Mouse (Mus musculus) regulatory T cell (primary cell): ENCODE measurements around the gene Gjb1.
"Not testable (repeated sequence)": the region's sequence is repeated elsewhere in the genome, so short reads cannot be mapped to it uniquely, and the experiment has no call there.

ENCODE experiments used
- in situ Hi-C: fragments of 300-600 bp; cut with MboI, MseI; formaldehyde crosslinking; loops from one replicate; pipeline ENCODE4 v1.15.1; 2025; ENCODE audit warnings: high pct_unique_total_duplicates

Gjb1 gene

GRCm38 (mm10) chrX:101376190-101376968, at the start of gene Gjb1:
Gene Gjb1 (plus strand): TSS chrX:101376378.
- in situ Hi-C loops: no loop called here

DNA sequence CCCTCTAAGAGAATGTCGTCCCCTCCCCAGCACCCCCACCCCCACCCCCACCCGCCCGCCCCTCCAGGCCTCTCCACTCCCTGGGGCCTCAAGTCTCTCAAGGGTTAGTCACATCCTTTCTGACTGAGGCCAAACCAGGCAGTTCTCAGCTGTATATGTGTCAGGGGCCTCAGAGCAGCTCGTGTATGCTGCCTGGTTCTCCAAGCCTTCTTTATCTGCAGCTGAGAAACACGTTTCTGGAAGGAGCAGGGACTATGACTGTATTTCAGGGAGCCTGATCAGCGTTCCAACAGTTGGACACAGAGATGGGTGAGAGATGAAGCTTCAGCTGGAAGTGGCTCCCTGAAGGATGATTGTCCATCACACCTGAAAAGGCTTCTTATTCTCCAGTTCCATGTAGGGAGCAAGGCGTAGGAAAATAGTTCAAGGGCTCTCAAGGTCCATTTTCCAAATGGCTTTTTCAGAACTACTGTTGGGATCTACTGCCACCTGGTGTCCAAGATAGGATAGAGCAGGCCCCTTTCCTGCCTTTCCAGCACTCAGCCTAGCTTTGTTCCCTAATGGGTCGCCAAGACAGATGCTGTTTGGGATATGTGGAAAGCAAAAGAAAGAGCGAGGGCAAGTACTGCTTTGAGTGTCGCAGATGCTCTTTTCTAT, 46.7 kb upstream of the Gjb1 start:
- in situ Hi-C loops: loop anchor here (5.0 kb wide), 1 partner anchor 88 kb away; no protein-coding TSS in a partner anchor

- in situ Hi-C loops: loop anchor here (5.0 kb wide), 1 partner anchor 85 kb away; no protein-coding TSS in a partner anchor
Observed at GRCm38 (mm10) chrX:101332031-101332374, 44.2 kb upstream of the Gjb1 start.

GRCm38 (mm10) chrX:101332375-101333211, 43.6 kb upstream of the Gjb1 start:
- in situ Hi-C loops: loop anchor here (5.0 kb wide), 1 partner anchor 85 kb away; no protein-coding TSS in a partner anchor

- in situ Hi-C loops: loop anchor here (5.0 kb wide), 2 partner anchors 83 to 202 kb away; no protein-coding TSS in a partner anchor
Observed at GRCm38 (mm10) chrX:101334606-101335005, 41.6 kb upstream of the Gjb1 start.

- in situ Hi-C loops: loop anchor here (5.0 kb wide), 1 partner anchor 206 kb away; no protein-coding TSS in a partner anchor
Observed at GRCm38 (mm10) chrX:101338666-101339065, 37.5 kb upstream of the Gjb1 start.

DNA sequence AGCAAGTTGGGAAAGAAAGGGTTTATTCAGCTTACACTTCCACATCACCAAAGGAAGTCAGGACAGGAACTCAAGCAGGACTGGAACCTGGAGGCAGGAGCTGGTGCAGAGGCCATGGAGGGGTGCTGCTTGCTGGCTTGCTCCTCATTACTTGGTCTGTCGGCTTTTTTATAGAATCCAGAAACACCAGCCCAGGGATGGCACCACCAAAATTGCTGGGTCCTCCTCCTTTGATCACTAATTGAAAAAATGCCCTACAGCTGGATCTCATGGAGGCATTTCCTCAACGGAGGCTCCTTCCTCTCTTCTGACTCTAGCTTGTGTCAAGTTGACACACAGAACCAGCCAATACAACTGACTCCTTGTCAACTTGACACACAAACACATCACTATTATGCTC, 33.3 kb upstream of the Gjb1 start:
- in situ Hi-C loops: not testable (repeated sequence)

- in situ Hi-C loops: no loop called here
Observed at GRCm38 (mm10) chrX:101345456-101345855, 30.7 kb upstream of the Gjb1 start.

GRCm38 (mm10) chrX:101346475-101346874, 29.7 kb upstream of the Gjb1 start:
- in situ Hi-C loops: no loop called here

DNA sequence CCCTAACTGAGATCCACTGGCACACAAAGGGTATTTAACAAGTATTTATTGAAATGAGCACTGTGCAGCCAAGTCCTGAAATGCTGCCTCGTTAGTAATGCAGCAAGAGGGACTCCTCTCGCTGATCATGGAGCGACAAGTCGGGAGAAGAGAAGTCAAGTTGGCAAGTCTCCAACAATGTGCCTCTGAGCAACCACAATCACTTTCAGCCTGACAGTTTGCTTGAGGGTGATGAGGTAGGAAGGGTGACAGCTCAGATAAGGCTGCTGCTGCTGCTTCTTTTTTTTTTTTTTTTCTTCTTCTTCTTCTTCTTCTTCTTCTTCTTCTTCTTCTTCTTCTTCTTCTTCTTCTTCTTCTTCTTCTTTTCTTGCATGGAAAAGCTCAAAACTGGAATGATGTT, 25.0 kb upstream of the Gjb1 start:
- in situ Hi-C loops: no loop called here

GRCm38 (mm10) chrX:101358902-101359301, 17.3 kb upstream of the Gjb1 start:
- in situ Hi-C loops: not testable (repeated sequence)

DNA sequence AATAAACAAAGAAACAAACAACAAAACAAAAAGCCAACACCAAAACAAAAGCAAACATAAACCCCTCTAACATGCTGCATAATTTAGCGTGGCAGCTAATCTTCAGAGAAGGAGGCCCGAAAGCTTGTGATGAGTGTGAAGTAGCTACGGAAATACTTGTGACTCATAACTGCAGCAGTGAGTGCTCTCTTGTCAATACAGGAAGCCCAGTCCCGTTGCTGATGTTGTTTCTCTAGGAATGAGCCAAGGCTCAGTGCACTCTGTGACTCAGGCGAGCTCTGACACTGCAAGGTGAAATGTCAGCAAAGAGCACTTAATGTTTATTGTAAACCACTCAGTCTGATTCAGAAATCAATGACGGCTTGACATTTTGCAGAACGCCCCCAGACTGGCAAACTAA, 7.2 kb upstream of the Gjb1 start:
- in situ Hi-C loops: no loop called here

DNA sequence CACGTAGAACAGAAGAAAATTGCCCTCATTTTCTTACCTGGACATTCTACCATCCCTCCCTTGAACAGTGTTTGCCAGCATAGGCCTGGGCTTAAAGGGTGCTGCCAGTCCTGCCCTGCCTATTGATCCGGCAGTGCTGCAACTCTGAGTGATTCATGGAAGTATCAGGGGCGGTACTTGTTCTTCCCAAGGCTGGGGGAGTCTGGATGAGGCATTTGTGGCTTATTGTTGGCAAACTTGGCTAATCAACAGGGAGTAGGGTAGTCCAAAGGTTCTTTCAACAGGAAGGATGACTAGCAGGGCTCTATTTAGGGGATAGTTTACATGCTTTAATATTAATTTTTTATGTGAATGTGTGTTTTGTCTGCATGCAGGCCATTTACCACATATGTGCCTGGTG, 5.6 kb upstream of the Gjb1 start:
- in situ Hi-C loops: no loop called here

- in situ Hi-C loops: no loop called here
Observed at GRCm38 (mm10) chrX:101372946-101373345, 3.2 kb upstream of the Gjb1 start.

- in situ Hi-C loops: no loop called here
Observed at GRCm38 (mm10) chrX:101377076-101377475, 898 bp downstream of the Gjb1 start.

- in situ Hi-C loops: no loop called here
Observed at GRCm38 (mm10) chrX:101379744-101380143, 3.6 kb downstream of the Gjb1 start.

- in situ Hi-C loops: no loop called here
Observed at GRCm38 (mm10) chrX:101383455-101383854, 7.3 kb downstream of the Gjb1 start.

DNA sequence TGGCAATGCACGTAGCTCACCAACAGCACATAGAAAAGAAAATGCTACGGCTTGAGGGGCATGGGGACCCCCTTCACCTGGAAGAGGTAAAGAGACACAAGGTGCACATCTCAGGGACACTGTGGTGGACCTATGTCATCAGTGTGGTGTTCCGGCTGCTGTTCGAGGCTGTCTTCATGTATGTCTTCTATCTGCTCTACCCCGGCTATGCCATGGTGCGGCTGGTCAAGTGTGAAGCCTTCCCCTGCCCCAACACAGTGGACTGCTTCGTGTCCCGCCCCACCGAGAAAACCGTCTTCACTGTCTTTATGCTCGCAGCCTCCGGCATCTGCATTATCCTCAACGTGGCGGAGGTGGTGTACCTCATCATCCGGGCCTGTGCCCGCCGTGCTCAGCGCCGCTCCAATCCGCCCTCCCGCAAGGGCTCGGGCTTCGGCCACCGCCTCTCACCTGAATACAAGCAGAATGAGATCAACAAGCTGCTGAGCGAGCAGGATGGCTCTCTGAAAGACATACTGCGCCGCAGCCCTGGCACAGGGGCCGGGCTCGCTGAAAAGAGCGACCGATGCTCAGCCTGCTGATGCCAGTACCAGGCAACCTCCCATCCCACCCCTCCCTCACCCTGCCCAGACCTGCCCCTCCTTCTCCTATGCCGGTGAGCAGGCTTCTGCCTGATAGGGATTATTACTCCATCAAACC, 8.4 kb downstream of the Gjb1 start:
- in situ Hi-C loops: no loop called here

- in situ Hi-C loops: no loop called here
Observed at GRCm38 (mm10) chrX:101386222-101386621, 10.0 kb downstream of the Gjb1 start.

GRCm38 (mm10) chrX:101388866-101389537, 12.8 kb downstream of the Gjb1 start:
- in situ Hi-C loops: no loop called here

- in situ Hi-C loops: no loop called here
Observed at GRCm38 (mm10) chrX:101394341-101394740, 18.2 kb downstream of the Gjb1 start.
